Mouse (Mus musculus) ES-Bruce4 (cell line): ENCODE measurements around the gene Ube2z. TPM values are rescaled to one million over a fixed set of nuclear protein-coding genes. Genes with fewer than 3 reads are reported as not detected.

Source experiments
- H3K27ac ChIP-seq: 2 replicates; pipeline ENCODE4 v1.5.1; 2012; ENCODE audit warnings: low read length, inconsistent platforms; ENCODE audit not compliant: insufficient read depth
- H3K27me3 ChIP-seq: 2 replicates; pipeline ENCODE4 v1.6.1; 2012; ENCODE audit warnings: mild to moderate bottlenecking, low read length, inconsistent platforms; ENCODE audit not compliant: control insufficient read depth, poor library complexity, insufficient read depth, severe bottlenecking
- H3K36me3 ChIP-seq: 2 replicates; pipeline ENCODE4 v1.6.1; 2012; ENCODE audit warnings: inconsistent platforms, mild to moderate bottlenecking, low read length, moderate library complexity; ENCODE audit not compliant: control insufficient read depth, poor library complexity, insufficient read depth, severe bottlenecking
- H3K4me1 ChIP-seq: one replicate; pipeline ENCODE4 v1.8.1; 2011; ENCODE audit warnings: low read length; ENCODE audit not compliant: control insufficient read depth, insufficient read depth
- H3K4me3 ChIP-seq: 2 replicates; pipeline ENCODE4 v1.5.1; 2011; ENCODE audit warnings: low read depth, mild to moderate bottlenecking, low read length
- H3K9ac ChIP-seq: 2 replicates; pipeline ENCODE4 v1.6.1; 2012; ENCODE audit warnings: low read depth, mild to moderate bottlenecking, inconsistent platforms; ENCODE audit not compliant: poor library complexity, severe bottlenecking
- H3K9me3 ChIP-seq: replicated peaks from 2 replicates; pipeline ENCODE4 v1.6.1; 2012; ENCODE audit warnings: mild to moderate bottlenecking, low read length, inconsistent platforms; ENCODE audit not compliant: control insufficient read depth, poor library complexity, insufficient read depth, severe bottlenecking
- CTCF ChIP-seq: IDR thresholded peaks from one replicate; pipeline ENCODE4 v1.8.1; 2011; ENCODE audit warnings: low read depth, low read length
- EP300 ChIP-seq: IDR thresholded peaks from 2 replicates; pipeline ENCODE4 v1.6.1; 2011; ENCODE audit warnings: low read depth, low read length; ENCODE audit not compliant: insufficient read depth
- POLR2A ChIP-seq: IDR thresholded peaks from one replicate; pipeline ENCODE4 v1.8.1; 2011; ENCODE audit warnings: low read length; ENCODE audit not compliant: insufficient read depth
- polyA plus RNA-seq: library from polyadenylated mRNA; stranded (reverse); fragments of >200 nt; gene quantifications from 2 replicates; pipeline ENCODE4 v1.2.4, GENCODE M21; 2011; ENCODE audit warnings: low read depth; ENCODE audit not compliant: missing spikeins, insufficient read depth, insufficient read length

The Ube2z gene
- polyA plus RNA-seq, 1 experiment: 86.6 TPM

DNA sequence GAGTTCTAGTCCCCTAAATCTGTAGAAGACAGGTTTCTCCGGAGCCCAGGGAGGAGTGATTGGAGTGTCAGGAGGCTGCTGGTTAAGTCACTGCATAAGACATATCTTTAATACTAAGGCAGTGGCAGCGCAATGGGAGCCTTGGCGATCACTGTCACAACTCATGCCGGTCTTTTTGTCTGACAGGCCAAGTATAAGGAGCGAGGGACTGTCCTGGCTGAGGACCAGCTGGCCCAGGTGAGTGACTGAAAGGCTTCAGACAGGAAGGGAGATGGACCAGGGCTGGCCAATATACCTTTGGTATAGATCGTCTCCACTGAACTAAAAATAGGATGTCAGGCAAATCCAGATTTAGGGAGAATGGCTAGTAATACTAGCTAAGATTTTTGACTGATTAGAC is 30.1 kb downstream of the Ube2z start:
- no peaks in the 10 kb centered on the region for H3K27me3 ChIP-seq
- H3K9me3 ChIP-seq: no peaks in the 10 kb centered on the region
- H3K4me3 ChIP-seq: peak overlapping the region; percentile 100
- no peaks in the 10 kb centered on the region for H3K4me1 ChIP-seq
- peak overlapping the region; percentile 85 for H3K9ac ChIP-seq
- no peak overlapping the region for H3K27ac ChIP-seq
- TF ChIP-seq POLR2A: no peak
- TF ChIP-seq CTCF: no peak
- no peak for TF ChIP-seq EP300
- H3K36me3 ChIP-seq: peaks cover 6% of the 10 kb centered on the region; the same call in 1 of the 2 replicates

DNA sequence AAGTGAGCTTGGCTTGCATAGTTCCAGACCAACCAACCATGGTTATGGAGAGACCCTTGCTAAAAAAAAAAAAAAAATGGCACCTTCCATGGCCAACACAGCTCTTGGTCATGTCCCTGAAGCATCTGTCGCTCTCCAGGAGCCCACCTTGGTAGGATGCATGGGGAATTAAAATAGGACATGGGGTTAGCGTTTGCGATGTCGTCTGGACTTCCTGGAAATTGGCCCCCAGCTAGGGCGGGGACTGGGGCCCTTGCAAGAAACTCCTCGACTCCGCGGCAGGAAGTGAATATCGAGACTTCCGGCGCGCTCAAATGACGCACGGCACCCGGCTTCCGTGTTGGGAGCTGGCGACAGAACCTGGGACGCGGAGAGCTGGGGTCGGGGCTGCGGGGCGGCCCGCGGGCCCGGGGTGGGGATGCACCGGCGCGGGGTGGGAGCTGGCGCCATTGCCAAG is 30.6 kb downstream of the Ube2z start, which contains the start of gene Snf8:
TSS of gene Snf8 (plus strand) at position 290 of the 457 bp plus-strand sequence.
- peak within 1 kb of the TSS; percentile 100 for H3K4me3 ChIP-seq
- peak within 1 kb of the TSS; percentile 85 for H3K9ac ChIP-seq
- TF ChIP-seq EP300 (no peak), POLR2A (no peak), CTCF (no peak)
- no peaks in the 10 kb centered on the region for H3K4me1 ChIP-seq
- peak within 1 kb of the TSS; percentile 86 for H3K27ac ChIP-seq
- no peaks in the 10 kb centered on the region for H3K9me3 ChIP-seq
- H3K27me3 ChIP-seq: no peaks in the 10 kb centered on the region
- peaks cover 6% of the 10 kb centered on the region; the same call in 1 of the 2 replicates for H3K36me3 ChIP-seq

DNA sequence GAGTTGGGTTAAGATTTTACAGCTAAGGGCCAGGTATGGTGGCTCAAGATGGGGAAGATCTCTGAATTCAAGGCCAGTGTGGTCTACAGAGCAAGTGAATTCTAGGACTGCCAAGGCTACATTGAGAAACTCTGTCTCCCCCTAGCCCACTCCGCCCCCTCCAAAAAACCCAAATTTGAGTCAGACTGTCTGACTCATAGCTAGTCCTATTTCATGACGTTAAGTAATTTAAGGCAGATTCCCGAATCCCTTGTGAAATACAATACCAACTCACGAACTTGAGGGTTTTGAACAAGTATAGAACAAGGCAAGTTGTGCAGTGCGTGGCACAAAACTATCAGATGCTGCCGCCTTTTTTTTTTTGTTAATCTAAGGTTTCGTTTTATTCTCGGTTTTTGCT is 31.1 kb downstream of the Ube2z start:
- Histone ChIP-seq H3K4me1 (no peaks in the 10 kb centered on the region), H3K27me3 (no peaks in the 10 kb centered on the region), H3K4me3 (peak overlapping the region; percentile 100), H3K36me3 (peaks cover 2% of the 10 kb centered on the region; the same call in 1 of the 2 replicates), H3K9ac (peak overlapping the region; percentile 85), H3K27ac (peak overlapping the region; percentile 86), H3K9me3 (no peaks in the 10 kb centered on the region)
- no peak for TF ChIP-seq CTCF
- TF ChIP-seq EP300: no peak
- no peak for TF ChIP-seq POLR2A

DNA sequence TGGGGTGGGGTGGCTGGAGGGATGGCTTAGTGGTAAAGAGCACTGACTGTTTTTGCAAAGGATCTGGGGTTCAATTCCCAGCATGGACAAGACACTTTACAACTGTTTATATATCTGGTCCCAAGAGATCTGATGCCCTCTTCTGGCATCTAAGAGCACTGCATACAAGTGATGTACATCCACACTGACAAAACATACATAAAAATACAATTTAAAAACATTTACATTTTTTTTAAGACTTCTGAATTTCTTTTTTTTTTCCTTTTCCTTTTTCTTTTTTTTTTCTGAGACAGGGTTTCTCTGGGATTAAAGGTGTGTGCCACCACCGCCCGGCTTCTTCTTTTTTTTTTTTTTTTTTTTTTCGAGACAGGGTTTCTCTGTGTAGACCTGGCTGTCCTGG is 31.9 kb downstream of the Ube2z start:
- Histone ChIP-seq H3K27me3 (no peaks in the 10 kb centered on the region), H3K9ac (no peak overlapping the region), H3K4me3 (no peak overlapping the region), H3K9me3 (no peaks in the 10 kb centered on the region), H3K4me1 (no peaks in the 10 kb centered on the region), H3K36me3 (no peaks in the 10 kb centered on the region; the same call in 1 of the 2 replicates), H3K27ac (no peak overlapping the region)
- TF ChIP-seq CTCF (no peak), EP300 (no peak), POLR2A (no peak)

DNA sequence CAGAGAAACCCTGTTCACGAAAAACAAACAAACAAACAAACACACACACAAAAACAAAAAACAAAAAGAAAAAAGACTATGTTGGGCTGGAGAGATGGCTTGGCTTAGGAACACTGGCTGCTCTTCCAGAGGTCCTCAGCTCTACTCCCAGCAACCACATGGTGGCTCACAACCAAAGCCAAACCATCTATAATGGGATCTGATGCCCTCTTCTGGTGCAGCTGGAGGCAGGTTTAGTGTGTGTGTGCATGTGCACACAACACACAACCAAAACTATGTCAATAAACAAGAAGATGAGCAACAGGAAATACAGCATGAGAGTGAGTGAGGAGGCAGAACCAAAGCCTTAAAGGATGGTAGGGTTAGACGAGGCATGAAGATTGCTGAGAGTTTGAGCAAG is 33.5 kb downstream of the Ube2z start:
- Histone ChIP-seq H3K4me3 (no peak overlapping the region), H3K27me3 (no peaks in the 10 kb centered on the region), H3K9ac (no peak overlapping the region), H3K27ac (no peak overlapping the region), H3K4me1 (no peaks in the 10 kb centered on the region), H3K36me3 (no peaks in the 10 kb centered on the region), H3K9me3 (no peaks in the 10 kb centered on the region)
- no peak for TF ChIP-seq EP300
- peak; percentile 78 for TF ChIP-seq CTCF

DNA sequence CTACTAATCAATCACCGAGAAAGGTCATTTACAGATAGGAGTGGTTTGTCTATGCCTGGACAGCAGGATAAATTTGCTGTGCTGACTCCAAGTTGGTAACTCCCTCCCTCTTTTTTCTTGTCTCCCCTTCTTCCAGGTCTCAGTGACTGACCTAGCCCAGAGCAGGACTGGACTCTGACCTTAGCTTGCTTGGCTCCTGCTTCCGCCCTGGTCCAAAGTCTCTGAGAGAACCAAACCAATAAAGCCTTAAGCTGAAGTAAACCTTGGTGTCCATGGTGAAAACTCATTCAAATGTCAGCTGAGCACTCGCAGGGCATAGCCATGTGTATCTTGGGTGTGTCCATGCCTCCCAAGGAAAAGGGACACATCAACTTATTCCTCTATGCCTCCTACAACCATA is 34.6 kb downstream of the Ube2z start:
- no peaks in the 10 kb centered on the region for H3K4me1 ChIP-seq
- no peak for TF ChIP-seq EP300
- no peak for TF ChIP-seq CTCF
- no peak for TF ChIP-seq POLR2A
- H3K27ac ChIP-seq: no peak overlapping the region
- H3K4me3 ChIP-seq: no peak overlapping the region
- no peaks in the 10 kb centered on the region for H3K9me3 ChIP-seq
- H3K9ac ChIP-seq: no peak overlapping the region
- H3K36me3 ChIP-seq: no peaks in the 10 kb centered on the region
- H3K27me3 ChIP-seq: no peaks in the 10 kb centered on the region
